Mouse (Mus musculus): ENCODE data around the gene Ankrd6. TPM values are rescaled to one million over a fixed set of nuclear protein-coding genes. Genes with fewer than 3 reads are reported as not detected.
A peak's percentile ranks its signal among the peaks of the same experiment; 100 is the strongest.

The Ankrd6 gene
- 11.3 and 12.7 TPM in 2 replicates for polyA plus RNA-seq (2015; fragmentation: Nextera tagmentation; extraction: Ambion mirVana)

DNA sequence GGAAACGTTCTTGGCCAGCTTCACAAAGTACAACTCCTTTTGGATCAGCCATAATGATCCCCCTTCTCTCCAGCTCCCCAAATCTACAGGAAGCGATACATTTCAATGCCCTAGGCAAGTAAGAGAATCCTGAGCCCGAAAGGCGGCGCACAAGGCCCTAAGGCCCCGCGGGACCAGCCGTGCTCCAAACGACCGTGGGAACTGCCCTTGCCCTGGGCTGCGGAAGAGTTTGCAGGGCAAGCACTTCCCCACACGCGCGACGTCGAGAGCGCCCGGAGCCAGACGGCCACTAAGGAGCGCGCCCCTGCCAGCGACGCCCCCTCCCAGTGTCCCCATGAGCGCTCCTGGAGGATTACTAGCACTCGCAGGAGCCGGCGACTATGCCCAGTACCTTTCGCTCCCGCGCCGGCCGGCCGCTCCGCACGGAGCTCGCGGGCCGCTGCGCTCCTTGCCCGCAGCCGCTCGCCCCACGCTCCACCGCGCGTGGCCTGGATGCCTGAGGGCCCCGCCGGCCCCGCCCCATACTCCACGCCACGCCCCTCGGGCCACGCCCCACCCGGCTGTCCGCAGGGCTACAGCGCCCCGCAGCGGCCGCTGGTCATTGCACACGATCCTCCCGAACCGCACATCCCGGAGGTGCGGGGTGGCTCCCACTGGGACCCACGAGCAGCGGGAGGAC lies at the start of gene Ankrd6:
Gene Ankrd6 (minus strand): TSS at position 486 of the 679 bp plus-strand sequence.
- ATAC-seq (ENCODE audit: low FRiP score, low read depth), result peak; percentile 87
- Histone ChIP-seq H3K4me3 (peak within 1 kb of the TSS; percentile 71), H3K4me2 (replicated peaks) (peak within 1 kb of the TSS; percentile 92), H3K36me3 (no peaks in the 10 kb centered on the region), H3K4me1 (peaks cover 15% of the 10 kb centered on the region), H3K27me3 (peaks cover 15% of the 10 kb centered on the region; the same call in 1 of the 2 replicates), H3K9me3 (no peaks in the 10 kb centered on the region), H3K9ac (peak within 1 kb of the TSS; percentile 77), H3K27ac (no peak within 1 kb of the TSS)
- under 1% methylated on average over 59 of the region's 66 CpGs for WGBS

DNA sequence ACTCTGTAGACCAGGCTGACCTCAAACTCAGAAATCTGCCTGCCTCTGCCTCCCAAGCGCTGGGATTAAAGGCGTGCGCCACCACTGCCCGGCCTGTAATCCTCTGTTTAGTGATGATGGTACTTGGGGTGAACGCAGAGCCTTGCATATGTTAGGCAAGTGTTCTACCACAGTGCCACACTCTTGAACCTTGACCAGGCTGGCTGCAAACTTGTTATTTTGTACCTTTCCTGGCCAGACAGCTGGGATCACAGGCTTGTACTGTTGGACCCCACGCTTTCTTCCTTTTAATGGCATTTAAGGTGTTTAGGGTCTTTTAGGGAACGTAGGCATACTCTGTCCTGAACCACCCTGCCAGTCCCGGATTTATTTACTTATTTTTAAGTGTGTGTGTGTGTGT lies 48.4 kb upstream of the Ankrd6 start:
- Histone ChIP-seq H3K9me3 (no peaks in the 10 kb centered on the region), H3K9ac (no peak overlapping the region), H3K4me3 (no peak overlapping the region), H3K27ac (no peak overlapping the region), H3K36me3 (0 out of 2 replicates have a peak, but pooled peaks cover 2% of the 10 kb centered on the region), H3K4me1 (no peaks in the 10 kb centered on the region), H3K4me2 (replicated peaks) (no peak overlapping the region), H3K27me3 (no peaks in the 10 kb centered on the region)
- ATAC-seq (ENCODE audit: low FRiP score, low read depth), result no peak
- WGBS, result 96% methylated on average over 8 of the region's 8 CpGs

DNA sequence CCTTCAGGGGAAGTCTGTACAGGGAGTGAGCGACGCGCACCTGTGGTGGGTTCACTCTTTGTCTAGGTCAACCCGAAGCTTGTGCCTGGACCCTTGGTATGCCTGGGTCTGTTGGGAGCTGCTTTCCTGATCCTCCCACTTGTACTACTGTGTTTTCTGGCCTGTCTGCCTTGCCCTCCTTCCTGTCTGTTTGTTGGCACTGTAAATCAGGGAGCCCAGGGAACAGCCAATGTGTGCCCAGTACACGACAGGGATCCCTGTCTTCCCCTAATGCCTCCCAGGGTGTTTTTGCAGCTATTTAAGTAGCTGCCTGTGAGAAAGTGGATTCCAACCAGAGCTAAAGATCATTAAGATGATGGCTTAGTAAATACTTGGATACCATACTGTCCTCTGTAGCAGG lies 46.9 kb upstream of the Ankrd6 start:
- Histone ChIP-seq H3K36me3 (0 out of 2 replicates have a peak, but pooled peaks cover 2% of the 10 kb centered on the region), H3K4me2 (replicated peaks) (no peak overlapping the region), H3K27ac (no peak overlapping the region), H3K9me3 (no peaks in the 10 kb centered on the region), H3K9ac (no peak overlapping the region), H3K4me3 (no peak overlapping the region), H3K4me1 (no peaks in the 10 kb centered on the region), H3K27me3 (no peaks in the 10 kb centered on the region)
- 83% methylated on average over 5 of the region's 5 CpGs for WGBS
- no peak for ATAC-seq (ENCODE audit: low FRiP score, low read depth)

DNA sequence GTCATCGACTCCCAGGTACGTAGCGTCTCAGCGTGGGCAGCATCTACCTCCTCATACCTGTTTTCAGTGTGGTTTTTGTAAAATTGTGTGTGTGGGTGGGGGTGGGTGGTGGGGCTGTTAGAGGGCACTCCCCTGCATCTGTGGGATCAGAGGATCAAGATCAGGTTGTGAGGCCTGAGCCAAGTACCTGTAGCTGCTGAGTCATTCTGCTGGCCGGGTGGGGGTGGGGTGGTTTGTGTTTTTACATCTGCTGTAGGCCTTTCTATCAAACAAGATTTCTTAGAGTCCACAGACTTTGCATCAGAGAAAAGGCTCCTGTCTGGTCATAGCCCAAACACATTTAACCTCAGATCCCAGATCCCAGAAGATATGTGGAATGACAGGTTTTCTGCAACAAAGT lies 45.4 kb upstream of the Ankrd6 start:
- WGBS, result 98% methylated on average over 5 of the region's 5 CpGs
- no peak for ATAC-seq (ENCODE audit: low FRiP score, low read depth)
- Histone ChIP-seq H3K4me3 (no peak overlapping the region), H3K4me1 (no peaks in the 10 kb centered on the region), H3K27ac (no peak overlapping the region), H3K27me3 (no peaks in the 10 kb centered on the region), H3K36me3 (0 out of 2 replicates have a peak, but pooled peaks cover 2% of the 10 kb centered on the region), H3K4me2 (replicated peaks) (no peak overlapping the region), H3K9ac (no peak overlapping the region), H3K9me3 (no peaks in the 10 kb centered on the region)

DNA sequence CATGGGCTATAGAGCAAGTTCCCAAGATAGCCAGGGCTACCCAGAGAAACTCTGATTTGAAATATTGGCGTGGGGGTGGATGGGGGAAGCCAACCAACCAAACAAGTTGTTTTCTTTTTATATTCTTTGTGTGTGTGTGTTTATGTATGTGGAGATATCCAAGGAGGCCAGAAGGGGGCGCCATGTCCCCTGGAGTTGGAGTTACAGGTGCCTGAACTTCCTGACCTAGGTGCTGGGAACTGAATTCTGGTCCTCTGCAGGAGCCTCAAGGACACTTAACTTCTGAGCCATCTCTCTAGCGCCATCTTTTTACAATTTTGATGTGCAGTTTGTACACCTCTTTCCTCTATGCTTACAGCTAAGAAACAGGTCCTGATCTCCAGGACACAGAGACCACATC lies 43.5 kb upstream of the Ankrd6 start:
- WGBS, result 73% methylated on average over 3 of the region's 3 CpGs
- Histone ChIP-seq H3K9ac (no peak overlapping the region), H3K9me3 (no peaks in the 10 kb centered on the region), H3K27ac (no peak overlapping the region), H3K27me3 (no peaks in the 10 kb centered on the region), H3K4me1 (no peaks in the 10 kb centered on the region), H3K36me3 (0 out of 2 replicates have a peak, but pooled peaks cover 2% of the 10 kb centered on the region), H3K4me3 (no peak overlapping the region), H3K4me2 (replicated peaks) (no peak overlapping the region)
- no peak for ATAC-seq (ENCODE audit: low FRiP score, low read depth)

DNA sequence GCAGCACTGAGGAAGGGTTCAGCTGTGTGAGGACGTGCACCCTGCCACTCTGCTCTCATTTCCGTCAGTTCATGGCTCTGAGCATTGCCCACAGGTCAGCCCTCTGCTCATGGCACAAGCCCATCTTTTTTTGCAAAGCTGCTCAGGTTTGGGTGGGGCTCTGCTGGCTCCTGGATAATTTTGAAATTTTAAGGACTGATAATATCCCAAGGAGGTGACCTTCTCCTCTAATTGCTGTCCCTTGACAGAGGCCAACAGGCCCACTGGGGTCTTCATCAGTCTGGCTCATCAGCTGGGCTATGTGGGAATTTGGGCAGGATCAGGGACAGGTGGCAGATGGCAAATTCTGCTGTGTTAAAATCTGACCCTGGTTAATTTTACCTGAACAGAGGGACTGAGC lies 38.7 kb upstream of the Ankrd6 start:
- H3K4me3 ChIP-seq, result no peak overlapping the region

DNA sequence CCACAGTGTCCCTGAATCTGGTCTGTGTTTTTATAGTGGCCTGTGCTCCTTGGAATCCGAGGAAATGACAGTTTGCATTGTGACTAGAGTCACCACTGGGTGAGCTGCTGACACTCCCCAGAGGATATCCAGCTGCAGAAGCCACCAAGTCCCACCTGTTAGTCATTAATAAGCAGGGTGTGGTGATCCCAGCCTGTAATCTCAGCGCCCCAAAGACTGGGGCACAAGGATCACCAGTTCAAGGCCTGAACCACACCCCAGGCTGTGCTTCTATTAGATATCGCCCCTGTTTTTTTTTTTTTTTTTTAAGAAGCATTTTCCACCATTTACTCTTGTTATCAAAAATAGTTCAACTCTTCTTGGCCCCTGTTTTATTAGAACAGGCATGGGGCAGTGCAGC lies 36.4 kb upstream of the Ankrd6 start:
- WGBS, result 51% methylated on average over 3 of the region's 3 CpGs
- H3K27me3 ChIP-seq, result peaks cover under 1% of the 10 kb centered on the region; the same call in 1 of the 2 replicates
- peaks cover 21% of the 10 kb centered on the region for H3K4me1 ChIP-seq
- H3K4me3 ChIP-seq, result no peak overlapping the region
- ATAC-seq (ENCODE audit: low FRiP score, low read depth), result no peak
- H3K9ac ChIP-seq, result no peak overlapping the region
- H3K4me2 ChIP-seq (replicated peaks), result no peak overlapping the region
- no peaks in the 10 kb centered on the region for H3K9me3 ChIP-seq
- H3K36me3 ChIP-seq, result no peaks in the 10 kb centered on the region
- H3K27ac ChIP-seq, result no peak overlapping the region

More for the DNA sequence above, 38.7 kb upstream of the Ankrd6 start:
- ATAC-seq (ENCODE audit: low FRiP score, low read depth), result no peak
- 69% methylated on average over 2 of the region's 2 CpGs for WGBS
- no peak overlapping the region for H3K27ac ChIP-seq
- no peaks in the 10 kb centered on the region for H3K36me3 ChIP-seq
- H3K9ac ChIP-seq, result no peak overlapping the region
- no peaks in the 10 kb centered on the region for H3K9me3 ChIP-seq
- no peak overlapping the region for H3K4me2 ChIP-seq (replicated peaks)
- peaks cover 19% of the 10 kb centered on the region for H3K4me1 ChIP-seq
- no peaks in the 10 kb centered on the region for H3K27me3 ChIP-seq

DNA sequence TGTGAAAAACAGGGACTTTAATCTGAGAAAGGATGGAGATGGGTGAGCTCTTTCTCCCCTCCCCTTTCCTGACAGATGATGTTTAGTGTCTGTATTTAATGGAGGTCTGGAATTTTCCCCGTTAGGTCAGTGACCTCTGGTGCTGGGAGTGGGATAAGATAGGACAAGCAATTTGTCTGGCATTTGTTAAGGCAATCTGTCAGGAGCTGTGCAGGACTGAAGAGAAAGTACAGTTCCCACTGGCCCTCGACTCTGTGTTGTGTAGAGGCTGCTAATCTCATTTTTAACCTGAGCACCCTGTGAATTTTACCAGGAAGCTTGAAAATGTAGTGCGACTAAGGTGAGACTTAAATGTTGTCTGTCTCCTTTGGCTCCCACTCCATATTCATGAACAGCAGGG lies 35.0 kb upstream of the Ankrd6 start:
- H3K9ac ChIP-seq, result no peak overlapping the region
- H3K27me3 ChIP-seq, result peaks cover 13% of the 10 kb centered on the region
- peaks cover 23% of the 10 kb centered on the region for H3K4me1 ChIP-seq
- peak overlapping the region; percentile 99 for H3K4me2 ChIP-seq (replicated peaks)
- WGBS, result 12% methylated on average over 3 of the region's 3 CpGs
- 0 out of 2 replicates have a peak overlapping the region, but pooled peaks have one; percentile 63 for H3K4me3 ChIP-seq
- no peak for ATAC-seq (ENCODE audit: low FRiP score, low read depth)
- no peaks in the 10 kb centered on the region for H3K36me3 ChIP-seq
- no peaks in the 10 kb centered on the region for H3K9me3 ChIP-seq
- no peak overlapping the region for H3K27ac ChIP-seq

DNA sequence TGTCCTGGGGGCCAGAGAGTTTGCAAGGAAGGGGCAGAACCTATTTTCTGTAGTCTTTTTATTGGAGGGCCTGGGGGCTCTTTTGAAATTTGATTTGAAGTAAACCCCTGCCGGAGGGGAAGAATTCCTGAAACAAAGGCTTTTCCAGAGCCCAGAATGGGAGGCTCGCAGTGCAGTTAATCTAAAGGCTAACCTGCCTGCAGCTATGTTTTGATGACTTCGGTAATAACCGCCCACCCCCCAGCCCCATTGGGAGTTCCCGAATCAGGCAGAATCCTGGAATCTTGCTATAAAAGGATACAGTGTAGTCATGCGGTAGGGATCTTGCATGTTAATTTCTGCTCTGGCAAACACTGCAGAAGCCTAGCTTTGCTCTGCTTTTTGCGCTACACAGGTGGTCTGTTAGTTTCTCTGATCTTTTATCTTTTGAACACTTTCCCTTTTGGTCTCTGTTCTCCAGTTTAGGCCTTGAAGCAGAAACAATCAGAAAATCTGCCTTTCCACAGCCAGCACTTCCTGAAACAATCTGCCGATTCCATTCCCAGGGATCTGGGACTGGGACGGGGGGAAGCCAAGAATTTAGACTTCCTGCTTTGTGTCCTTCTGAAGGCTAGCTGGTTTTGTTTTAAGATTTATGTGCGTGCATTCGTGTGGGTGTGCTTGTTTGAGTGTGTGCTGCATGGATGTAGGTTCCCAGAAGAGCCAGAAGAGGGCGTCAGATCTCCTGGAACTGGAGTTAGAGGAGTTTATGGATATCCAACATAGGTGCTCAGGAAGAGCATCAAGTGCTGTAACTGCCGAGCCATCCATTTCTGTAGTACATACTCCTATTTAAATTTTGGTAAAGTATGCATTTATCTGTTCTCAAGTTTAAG lies 34.4 kb upstream of the Ankrd6 start:
- Histone ChIP-seq H3K36me3 (no peaks in the 10 kb centered on the region), H3K4me2 (replicated peaks) (peak overlapping the region; percentile 99), H3K9me3 (no peaks in the 10 kb centered on the region), H3K4me1 (peaks cover 23% of the 10 kb centered on the region), H3K27me3 (peaks cover 13% of the 10 kb centered on the region), H3K27ac (peak overlapping the region; percentile 61; the same call in 1 of the 2 replicates), H3K9ac (peak overlapping the region; percentile 78), H3K4me3 (peak overlapping the region; percentile 63)
- ATAC-seq (ENCODE audit: low FRiP score, low read depth), result no peak
- 9% methylated on average over 13 of the region's 13 CpGs for WGBS

DNA sequence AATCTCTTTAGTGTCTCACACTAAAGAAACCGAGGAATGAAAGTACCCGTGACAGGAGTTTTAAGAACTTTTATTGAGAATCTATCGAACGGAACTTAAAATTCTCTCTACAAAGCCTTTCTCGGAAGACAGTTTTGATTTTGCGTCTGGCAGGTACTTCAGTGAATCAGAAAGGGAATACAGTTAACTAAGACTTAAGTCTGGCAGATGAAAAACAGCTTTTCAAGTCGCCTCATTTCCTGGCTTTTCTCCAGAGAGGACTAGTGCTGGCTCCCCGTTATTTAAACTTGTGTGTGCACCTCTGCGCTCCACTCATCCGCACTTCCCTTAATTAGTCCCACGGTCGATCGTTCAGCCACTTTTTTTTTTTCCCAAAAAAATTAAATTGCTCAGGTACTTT lies 33.6 kb upstream of the Ankrd6 start:
- H3K9ac ChIP-seq, result peak overlapping the region; percentile 78
- H3K9me3 ChIP-seq, result no peaks in the 10 kb centered on the region
- H3K36me3 ChIP-seq, result no peaks in the 10 kb centered on the region
- peak overlapping the region; percentile 99 for H3K4me2 ChIP-seq (replicated peaks)
- under 1% methylated on average over 13 of the region's 13 CpGs for WGBS
- H3K27ac ChIP-seq, result peak overlapping the region; percentile 58
- peaks cover 23% of the 10 kb centered on the region for H3K4me1 ChIP-seq
- H3K27me3 ChIP-seq, result peaks cover 13% of the 10 kb centered on the region
- H3K4me3 ChIP-seq, result peak overlapping the region; percentile 63
- ATAC-seq (ENCODE audit: low FRiP score, low read depth), result no peak

DNA sequence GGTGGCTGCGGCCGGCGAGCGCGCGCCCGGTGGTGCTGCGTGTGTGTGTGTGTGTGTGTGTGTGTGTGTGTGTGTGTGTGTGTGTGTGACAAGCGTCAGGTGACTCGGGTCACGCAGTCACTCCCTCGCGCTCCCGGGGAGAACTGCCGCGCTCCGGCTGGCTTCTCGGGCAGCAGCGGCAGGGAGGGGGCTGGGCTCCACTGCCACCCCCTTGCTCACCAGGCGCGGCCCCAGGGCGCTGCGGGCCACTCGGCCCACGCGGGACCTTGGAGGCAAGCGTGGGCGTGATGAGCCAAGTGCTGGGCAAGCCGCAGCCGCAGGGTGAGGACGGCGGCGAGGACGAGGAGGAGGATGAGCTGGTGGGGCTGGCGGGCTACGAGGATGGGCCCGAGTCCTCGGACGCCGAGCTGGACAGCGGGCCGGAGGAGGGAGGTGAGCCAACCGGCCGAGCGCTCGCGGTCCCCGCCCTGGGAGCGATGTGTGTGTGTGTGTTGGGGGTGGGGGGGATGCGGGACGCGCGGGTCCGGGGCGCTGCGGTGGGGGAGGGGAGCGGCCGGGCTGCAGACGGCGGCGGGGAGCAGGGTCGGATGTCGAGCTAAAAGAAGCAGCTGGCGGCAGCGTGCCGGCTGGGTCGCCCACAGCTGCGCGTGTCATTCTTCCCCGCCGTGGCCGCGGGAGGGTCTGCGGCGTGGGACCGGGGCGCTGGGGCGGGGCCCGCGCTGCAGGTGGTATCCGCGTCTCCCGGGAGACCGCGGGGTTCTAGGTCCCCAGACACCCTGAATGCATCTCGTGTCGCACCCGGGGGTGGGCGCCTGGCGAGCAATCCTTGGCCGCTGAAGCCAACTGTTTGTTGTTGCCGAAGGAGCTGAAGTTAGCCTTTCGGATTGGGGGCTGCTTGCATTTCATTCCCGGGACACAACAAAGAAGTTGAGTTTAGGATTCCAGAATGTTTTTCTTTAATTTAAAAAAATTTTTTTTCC lies 32.8 kb upstream of the Ankrd6 start:
- peak overlapping the region; percentile 99 for H3K4me2 ChIP-seq (replicated peaks)
- peak; percentile 67 for ATAC-seq (ENCODE audit: low FRiP score, low read depth)
- WGBS, result under 1% methylated on average over 64 of the region's 94 CpGs
- H3K9me3 ChIP-seq, result no peaks in the 10 kb centered on the region
- peak overlapping the region; percentile 78 for H3K9ac ChIP-seq
- H3K27ac ChIP-seq, result peak overlapping the region; percentile 73
- H3K4me3 ChIP-seq, result peak overlapping the region; percentile 63
- peaks cover 13% of the 10 kb centered on the region for H3K27me3 ChIP-seq
- H3K36me3 ChIP-seq, result no peaks in the 10 kb centered on the region
- H3K4me1 ChIP-seq, result peaks cover 23% of the 10 kb centered on the region

All from limb, embryonic 13.5 days (tissue).